Mouse (Mus musculus) midbrain, embryonic 11.5 days (tissue): ENCODE measurements at regions not wholly inside any gene's neighbourhood (a gene's known extent, or its start where the extent isn't known, plus 50 kb on each side); places are given as distances from the start of the nearest gene placed in this dataset.

Experiments
- ATAC-seq: fragments of 200-750 bp; cut with Nextera tagmentation; 2 replicates; pipeline ENCODE4 v1.8.0; 2017; ENCODE audit warnings: moderate TSS enrichment, moderate library complexity; ENCODE audit not compliant: low FRiP score
- DNase-seq: peaks from one replicate; pipeline ENCODE4 v3.0.0; 2015; ENCODE audit warnings: low spot score; ENCODE audit errors: missing footprints
- H3K27ac ChIP-seq: fragments of 300-500 bp; sonication (generic); 2 replicates; pipeline ENCODE4 v1.5.1; 2014; ENCODE audit warnings: low read depth, low read length
- H3K27me3 ChIP-seq: fragments of 300-500 bp; sonication (generic); 2 replicates; pipeline ENCODE4 v1.6.1; 2014; ENCODE audit warnings: mild to moderate bottlenecking, low read length, moderate library complexity, mixed read lengths; ENCODE audit not compliant: control insufficient read depth, insufficient read depth
- H3K36me3 ChIP-seq: fragments of 300-500 bp; sonication (generic); 2 replicates; pipeline ENCODE4 v1.6.1; 2014; ENCODE audit warnings: mild to moderate bottlenecking, low read length, moderate library complexity, mixed read lengths; ENCODE audit not compliant: control insufficient read depth, insufficient read depth
- H3K4me1 ChIP-seq: fragments of 300-500 bp; sonication (generic); 2 replicates; pipeline ENCODE4 v1.6.1; 2014; ENCODE audit warnings: low read length; ENCODE audit not compliant: control insufficient read depth, insufficient read depth
- H3K4me2 ChIP-seq: fragments of 300-500 bp; sonication (generic); 2 replicates; pipeline ENCODE4 v1.6.1; 2014; ENCODE audit warnings: mild to moderate bottlenecking, moderate library complexity
- H3K4me3 ChIP-seq: fragments of 300-500 bp; sonication (generic); 2 replicates; pipeline ENCODE4 v1.5.1; 2014; ENCODE audit warnings: low read depth, low read length
- H3K9ac ChIP-seq: fragments of 300-500 bp; sonication (generic); 2 replicates; pipeline ENCODE4 v1.6.1; 2014; ENCODE audit warnings: low read length
- H3K9me3 ChIP-seq: fragments of 300-500 bp; sonication (generic); 2 replicates; pipeline ENCODE4 v1.6.1; 2016; ENCODE audit warnings: low read length; ENCODE audit not compliant: control insufficient read depth
- WGBS: fragments of 180-500 bp; shearing (Covaris S2); extraction: QIAGEN DNeasy Blood & Tissue Kit; methylation state at CpG from one replicate; pipeline ENCODE4 v1.1.7; 2014; 5-methylcytosine and 5-hydroxymethylcytosine counted together

DNA sequence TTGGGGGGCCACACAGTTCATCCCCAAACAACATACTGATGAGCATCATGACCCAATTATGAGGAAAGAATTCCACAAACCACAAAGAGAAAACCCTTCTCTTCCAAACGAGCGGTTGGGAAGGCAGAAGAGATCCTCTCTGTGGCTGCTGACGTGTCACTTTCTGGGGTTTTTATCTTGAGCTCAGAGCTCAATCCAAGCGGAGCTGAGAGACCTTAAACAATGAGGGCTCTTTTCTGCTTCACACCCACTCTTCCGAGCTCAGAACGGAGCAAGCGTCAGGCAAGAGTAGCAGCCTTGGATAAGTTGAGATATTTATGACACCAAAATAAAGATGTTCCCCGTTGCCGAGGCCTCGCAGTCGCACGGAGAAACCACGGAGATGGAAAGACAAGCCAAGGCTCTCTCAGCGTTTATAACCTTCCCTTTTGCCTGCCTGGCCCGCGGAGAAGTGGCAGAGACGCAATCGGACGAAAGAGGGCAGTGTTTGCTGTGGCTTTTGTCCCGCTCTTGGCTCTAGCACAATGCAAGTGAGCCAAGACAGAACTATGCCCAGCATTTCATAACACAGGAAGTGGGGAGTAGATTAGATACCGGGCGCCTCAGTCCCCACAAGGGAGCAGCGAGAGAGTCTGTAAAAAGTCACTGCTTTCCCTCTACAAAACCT is 100.7 kb downstream of the Chic2 start:
- under 1% methylated on average over 23 of the region's 23 CpGs for WGBS
- no peak overlapping the region for H3K27ac ChIP-seq
- ATAC-seq (peak; percentile 73), DNase-seq (peak; percentile 98)
- no peaks in the 10 kb centered on the region for H3K4me1 ChIP-seq
- no peaks in the 10 kb centered on the region for H3K36me3 ChIP-seq
- H3K27me3 ChIP-seq = peaks cover 44% of the 10 kb centered on the region
- H3K9me3 ChIP-seq = no peaks in the 10 kb centered on the region
- H3K4me2 ChIP-seq = peak overlapping the region; percentile 52
- H3K9ac ChIP-seq = peak overlapping the region; percentile 53
- H3K4me3 ChIP-seq = peak overlapping the region; percentile 18; the same call in 1 of the 2 replicates

DNA sequence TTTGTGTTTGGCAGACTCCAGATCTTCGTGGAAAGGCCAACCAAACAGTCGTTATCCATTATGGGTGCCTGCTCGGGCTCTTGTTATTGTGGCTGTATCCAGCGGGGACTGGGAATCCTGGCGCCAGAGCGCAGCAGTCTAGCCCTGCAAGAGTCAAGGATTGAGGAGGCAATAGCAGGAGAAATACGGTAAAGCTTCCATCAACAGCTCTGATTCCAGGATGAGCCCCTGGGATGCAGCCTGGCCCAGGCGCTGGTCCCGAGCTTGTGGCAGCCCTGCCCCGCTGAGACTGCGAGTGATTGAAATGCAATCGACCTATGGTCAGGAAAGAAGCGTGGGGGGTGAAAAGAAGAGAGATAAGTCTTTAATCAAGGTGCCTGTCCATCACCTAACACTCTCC is 103.1 kb downstream of the Chic2 start:
- Histone ChIP-seq H3K36me3 (no peaks in the 10 kb centered on the region), H3K9ac (no peak overlapping the region), H3K27ac (no peak overlapping the region), H3K4me3 (no peak overlapping the region), H3K27me3 (peaks cover 35% of the 10 kb centered on the region), H3K4me1 (no peaks in the 10 kb centered on the region), H3K4me2 (no peak overlapping the region), H3K9me3 (no peaks in the 10 kb centered on the region)
- ATAC-seq (no peak), DNase-seq (peak; percentile 88)
- 1% methylated on average over 13 of the region's 13 CpGs for WGBS

DNA sequence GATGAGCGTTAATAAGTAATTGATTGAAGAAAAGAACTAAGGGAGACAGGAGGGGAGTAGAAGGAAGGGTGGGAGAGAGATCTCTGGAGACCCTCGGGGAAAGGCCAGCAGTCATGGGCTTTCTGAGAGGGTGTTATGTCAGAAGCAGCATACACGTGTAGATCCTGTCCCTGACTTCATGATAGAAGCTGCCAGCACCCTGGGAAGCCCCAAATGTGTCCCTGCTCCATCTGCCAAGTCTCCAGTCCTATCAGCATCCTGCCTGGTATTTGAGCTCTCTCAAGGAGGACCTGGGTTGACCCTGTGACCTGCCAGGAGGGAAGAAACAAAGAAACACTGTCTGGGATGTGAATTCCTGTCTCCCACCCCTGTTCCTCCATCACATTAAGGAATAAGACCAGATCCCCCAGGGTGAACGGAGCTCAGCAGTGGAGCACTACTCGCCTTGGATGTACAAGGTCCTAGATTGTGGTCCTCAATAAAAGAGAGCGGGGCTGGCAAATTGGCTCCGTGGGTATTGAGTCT is 107.1 kb downstream of the Chic2 start:
- 54% methylated on average over 7 of the region's 7 CpGs for WGBS
- H3K4me1 ChIP-seq = no peaks in the 10 kb centered on the region
- ATAC-seq (no peak), DNase-seq (no peak)
- H3K36me3 ChIP-seq = no peaks in the 10 kb centered on the region
- no peak overlapping the region for H3K9ac ChIP-seq
- H3K4me3 ChIP-seq = no peak overlapping the region
- H3K27me3 ChIP-seq = peaks cover 11% of the 10 kb centered on the region
- no peaks in the 10 kb centered on the region for H3K9me3 ChIP-seq
- no peak overlapping the region for H3K27ac ChIP-seq
- no peak overlapping the region for H3K4me2 ChIP-seq

DNA sequence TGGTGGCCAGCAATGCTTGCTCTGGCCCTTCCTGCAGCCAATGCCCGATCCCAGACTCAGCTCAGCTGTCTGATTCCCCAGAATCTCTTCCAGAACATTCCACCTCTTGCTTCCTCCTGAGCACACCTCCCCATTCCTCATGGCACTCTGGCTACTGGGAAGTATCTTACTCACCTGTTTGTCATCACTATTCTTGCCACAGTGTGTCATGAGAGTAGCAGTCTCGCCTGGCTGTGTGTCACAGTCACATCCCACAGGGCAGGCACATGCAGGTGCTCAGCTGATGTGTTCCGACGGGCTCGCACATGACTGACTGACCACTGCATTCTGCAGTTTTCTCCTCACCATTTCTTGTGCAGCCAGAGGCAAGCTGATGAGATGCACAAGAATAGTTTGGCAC is 108.5 kb downstream of the Chic2 start:
- DNase-seq (no peak), ATAC-seq (no peak)
- 85% methylated on average over 5 of the region's 5 CpGs for WGBS

DNA sequence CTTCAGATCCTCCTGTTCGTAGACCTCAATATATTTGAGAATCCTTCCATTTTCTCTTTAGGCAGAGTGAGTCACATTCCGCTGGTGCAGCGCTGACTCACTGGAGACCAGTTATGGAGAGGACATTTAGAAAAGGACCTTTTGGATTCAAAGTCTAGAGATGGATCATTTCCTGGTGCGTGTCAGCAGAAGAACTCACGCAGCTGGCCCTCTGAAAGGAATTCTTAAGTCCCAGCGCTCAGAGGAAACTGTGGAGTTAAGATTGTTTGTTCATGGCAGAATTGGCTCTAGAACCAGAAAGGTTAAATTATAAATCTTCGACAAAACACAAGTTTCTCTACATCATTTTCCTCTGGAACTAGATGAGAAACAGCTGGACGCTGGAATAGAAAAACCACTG is 108.9 kb downstream of the Chic2 start:
- DNase-seq = no peak
- H3K27me3 ChIP-seq = peaks cover 5% of the 10 kb centered on the region; the same call in 1 of the 2 replicates
- H3K9me3 ChIP-seq = no peaks in the 10 kb centered on the region
- no peak overlapping the region for H3K9ac ChIP-seq
- H3K4me3 ChIP-seq = no peak overlapping the region
- H3K4me1 ChIP-seq = no peaks in the 10 kb centered on the region
- H3K4me2 ChIP-seq = no peak overlapping the region
- ATAC-seq = no peak
- 81% methylated on average over 8 of the region's 8 CpGs for WGBS
- no peaks in the 10 kb centered on the region for H3K36me3 ChIP-seq
- H3K27ac ChIP-seq = no peak overlapping the region

More for the DNA sequence above, 108.5 kb downstream of the Chic2 start:
- Histone ChIP-seq H3K9me3 (no peaks in the 10 kb centered on the region), H3K4me2 (no peak overlapping the region), H3K4me1 (no peaks in the 10 kb centered on the region), H3K27ac (no peak overlapping the region), H3K9ac (no peak overlapping the region), H3K27me3 (peaks cover 5% of the 10 kb centered on the region; the same call in 1 of the 2 replicates), H3K36me3 (no peaks in the 10 kb centered on the region), H3K4me3 (no peak overlapping the region)

DNA sequence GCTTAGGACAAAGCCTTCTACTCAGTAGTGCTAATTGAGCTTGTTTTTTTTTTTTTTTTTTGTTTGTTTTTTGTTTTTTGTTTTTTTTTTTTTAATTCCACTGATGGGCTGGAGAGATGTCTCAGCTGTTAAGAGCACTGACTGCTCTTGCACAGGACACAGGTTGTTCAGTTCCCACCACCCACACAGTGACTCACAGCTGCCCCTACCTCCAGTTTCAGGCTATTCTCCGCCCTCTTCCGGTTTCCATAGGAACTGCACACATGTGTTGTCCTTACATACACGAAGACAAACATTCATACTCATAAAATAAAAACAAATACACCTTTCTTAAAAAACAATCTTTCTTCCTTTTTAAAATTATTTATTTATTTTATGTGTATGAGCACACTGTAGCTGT is 111.3 kb downstream of the Chic2 start:
- Histone ChIP-seq H3K9me3 (no peaks in the 10 kb centered on the region), H3K27me3 (0 out of 2 replicates have a peak, but pooled peaks cover 3% of the 10 kb centered on the region), H3K4me2 (no peak overlapping the region), H3K36me3 (no peaks in the 10 kb centered on the region), H3K4me3 (no peak overlapping the region), H3K27ac (no peak overlapping the region), H3K9ac (no peak overlapping the region), H3K4me1 (no peaks in the 10 kb centered on the region)
- 88% methylated on average over 3 of the region's 3 CpGs for WGBS
- ATAC-seq (no peak), DNase-seq (no peak)

DNA sequence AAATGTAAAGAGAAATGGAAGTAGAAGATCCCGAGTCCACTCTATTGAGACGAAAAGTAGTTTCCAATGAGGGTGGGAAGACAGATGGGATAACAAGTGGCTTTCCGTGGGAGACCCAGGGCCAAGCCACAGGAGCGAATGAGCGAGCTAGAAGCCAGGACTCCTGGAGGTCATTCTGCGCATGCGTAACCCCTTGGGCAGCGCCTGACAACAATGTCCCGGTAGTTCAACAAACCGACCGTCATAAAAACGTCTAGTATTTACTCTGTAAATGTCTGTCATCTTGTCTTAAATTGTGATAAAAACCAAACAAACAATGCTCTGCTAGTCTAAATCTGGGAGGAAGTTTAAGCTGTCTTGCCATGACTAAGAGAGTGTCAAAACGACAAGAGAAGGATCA is 112.4 kb downstream of the Chic2 start:
- WGBS = 89% methylated on average over 13 of the region's 13 CpGs
- no peak overlapping the region for H3K4me3 ChIP-seq

DNA sequence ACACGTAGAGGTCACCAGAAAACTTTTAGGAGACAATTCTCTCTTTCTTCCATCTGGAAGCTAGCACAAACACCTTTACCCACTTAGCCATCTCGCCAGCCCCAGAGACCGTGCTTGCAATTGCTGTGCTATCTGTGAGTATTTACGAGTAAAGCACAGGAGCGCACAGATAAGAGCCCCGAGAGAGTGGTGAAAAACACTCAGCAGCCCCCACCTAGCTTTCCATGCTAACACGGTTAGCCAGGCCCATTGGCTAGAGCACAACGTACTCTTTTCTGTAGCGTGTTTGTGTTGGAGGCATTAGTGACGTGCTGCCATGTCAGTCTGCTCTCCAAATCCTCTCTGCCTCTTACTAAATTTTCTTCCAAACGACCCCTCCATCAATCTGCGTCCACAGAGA is 112.8 kb downstream of the Chic2 start:
- 0 out of 2 replicates have a peak, but pooled peaks cover 3% of the 10 kb centered on the region for H3K27me3 ChIP-seq
- H3K4me2 ChIP-seq = no peak overlapping the region
- H3K9ac ChIP-seq = no peak overlapping the region
- no peak overlapping the region for H3K4me3 ChIP-seq
- H3K4me1 ChIP-seq = no peaks in the 10 kb centered on the region
- H3K36me3 ChIP-seq = no peaks in the 10 kb centered on the region
- WGBS = 90% methylated on average over 12 of the region's 12 CpGs
- no peak overlapping the region for H3K27ac ChIP-seq
- no peaks in the 10 kb centered on the region for H3K9me3 ChIP-seq
- ATAC-seq (no peak), DNase-seq (no peak)

More for the DNA sequence above, 112.4 kb downstream of the Chic2 start:
- no peak overlapping the region for H3K9ac ChIP-seq
- DNase-seq = no peak
- 0 out of 2 replicates have a peak, but pooled peaks cover 3% of the 10 kb centered on the region for H3K27me3 ChIP-seq
- no peaks in the 10 kb centered on the region for H3K4me1 ChIP-seq
- no peak overlapping the region for H3K4me2 ChIP-seq
- H3K36me3 ChIP-seq = no peaks in the 10 kb centered on the region
- no peak for ATAC-seq
- H3K9me3 ChIP-seq = no peaks in the 10 kb centered on the region
- no peak overlapping the region for H3K27ac ChIP-seq

DNA sequence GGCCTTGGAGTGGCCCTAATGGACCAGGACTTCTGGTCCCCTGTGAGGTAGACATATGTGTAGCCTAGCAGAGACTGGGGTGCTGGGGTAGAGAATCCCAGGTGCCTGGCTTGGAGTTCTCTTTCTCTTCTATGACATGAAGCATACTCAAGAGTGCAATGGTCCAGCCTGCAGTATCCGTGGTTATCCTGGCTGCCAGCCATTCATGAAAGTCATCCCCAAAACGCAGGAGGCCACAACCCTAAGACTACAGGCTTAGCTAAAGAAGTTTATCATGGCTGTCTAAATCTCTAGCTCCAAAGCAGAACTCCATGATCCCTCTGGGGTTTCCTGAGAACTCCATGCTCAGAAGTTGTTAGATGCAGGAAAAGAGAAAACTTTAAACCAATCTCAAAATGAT is 117.0 kb downstream of the Chic2 start:
- H3K27me3 ChIP-seq = no peaks in the 10 kb centered on the region
- WGBS = 70% methylated on average over 2 of the region's 2 CpGs
- no peaks in the 10 kb centered on the region for H3K36me3 ChIP-seq
- ATAC-seq = no peak
- H3K4me1 ChIP-seq = no peaks in the 10 kb centered on the region
- no peak overlapping the region for H3K4me2 ChIP-seq
- H3K4me3 ChIP-seq = no peak overlapping the region
- no peak overlapping the region for H3K27ac ChIP-seq
- no peak overlapping the region for H3K9ac ChIP-seq
- no peaks in the 10 kb centered on the region for H3K9me3 ChIP-seq
- no peak for DNase-seq
